Mouse (Mus musculus) kidney, embryonic 16.5 days (tissue): Measurements from ENCODE around the gene Stx1b. TPM values are rescaled to one million over a fixed set of nuclear protein-coding genes. Genes with fewer than 3 reads are reported as not detected.

Experiments
- ATAC-seq: fragments of 200-750 bp; cut with Nextera tagmentation; 2 replicates; pipeline ENCODE4 v1.8.0; 2017; ENCODE audit warnings: moderate TSS enrichment; ENCODE audit not compliant: low FRiP score, low TSS enrichment
- H3K27ac ChIP-seq: fragments of 300-500 bp; sonication (generic); 2 replicates; pipeline ENCODE4 v1.5.1; 2014; ENCODE audit warnings: low read length
- H3K27me3 ChIP-seq: fragments of 300-500 bp; sonication (generic); 2 replicates; pipeline ENCODE4 v1.6.1; 2014; ENCODE audit warnings: low read length, control low read depth, mixed read lengths; ENCODE audit not compliant: insufficient read depth
- H3K36me3 ChIP-seq: fragments of 300-500 bp; sonication (generic); 2 replicates; pipeline ENCODE4 v1.6.1; 2014; ENCODE audit warnings: low read length, control low read depth, mixed read lengths; ENCODE audit not compliant: insufficient read depth
- H3K4me1 ChIP-seq: fragments of 300-500 bp; sonication (generic); 2 replicates; pipeline ENCODE4 v1.6.1; 2014; ENCODE audit warnings: low read length, control low read depth, mixed read lengths; ENCODE audit not compliant: insufficient read depth
- H3K4me2 ChIP-seq: fragments of 300-500 bp; sonication (generic); replicated peaks from 2 replicates; pipeline ENCODE4 v1.6.1; 2014; ENCODE audit warnings: low read depth, low read length
- H3K4me3 ChIP-seq: fragments of 300-500 bp; sonication (generic); 2 replicates; pipeline ENCODE4 v1.5.1; 2014; ENCODE audit warnings: mild to moderate bottlenecking, low read length
- H3K9ac ChIP-seq: fragments of 300-500 bp; sonication (generic); replicated peaks from 2 replicates; pipeline ENCODE4 v1.6.1; 2014; ENCODE audit warnings: low read length
- H3K9me3 ChIP-seq: fragments of 300-500 bp; sonication (generic); 2 replicates; pipeline ENCODE4 v1.6.1; 2016; ENCODE audit warnings: low read length, control low read depth
- WGBS: fragments of 180-500 bp; shearing (Covaris S2); extraction: QIAGEN DNeasy Blood & Tissue Kit; methylation state at CpG from one replicate; pipeline ENCODE4 v1.1.7; 2014; 5-methylcytosine and 5-hydroxymethylcytosine counted together
- polyA plus RNA-seq: library from polyadenylated mRNA; unstranded; fragments of >200 nt; fragmentation: Nextera tagmentation; extraction: Ambion mirVana; gene quantifications from 2 replicates; pipeline ENCODE4 v1.2.1, GENCODE M21; 2015

The Stx1b gene
- polyA plus RNA-seq, 1 experiment from 2014 or later = 3.6 TPM

- H3K9me3 ChIP-seq = no peaks in the 10 kb centered on the region
- 0 out of 2 replicates have a peak overlapping the region, but pooled peaks have one; percentile 7 for H3K9ac ChIP-seq
- H3K27ac ChIP-seq = no peak overlapping the region
- 72% methylated on average over 3 of the region's 3 CpGs for WGBS
- ATAC-seq = no peak
- H3K4me1 ChIP-seq = 0 out of 2 replicates have a peak, but pooled peaks cover 4% of the 10 kb centered on the region
- peaks cover 54% of the 10 kb centered on the region for H3K36me3 ChIP-seq
- H3K4me2 ChIP-seq = no peak overlapping the region
- H3K4me3 ChIP-seq = no peak overlapping the region
- H3K27me3 ChIP-seq = no peaks in the 10 kb centered on the region
Measured at GRCm38 (mm10) chr7:127760478-127760877, 63.9 kb downstream of the Stx1b start.

DNA sequence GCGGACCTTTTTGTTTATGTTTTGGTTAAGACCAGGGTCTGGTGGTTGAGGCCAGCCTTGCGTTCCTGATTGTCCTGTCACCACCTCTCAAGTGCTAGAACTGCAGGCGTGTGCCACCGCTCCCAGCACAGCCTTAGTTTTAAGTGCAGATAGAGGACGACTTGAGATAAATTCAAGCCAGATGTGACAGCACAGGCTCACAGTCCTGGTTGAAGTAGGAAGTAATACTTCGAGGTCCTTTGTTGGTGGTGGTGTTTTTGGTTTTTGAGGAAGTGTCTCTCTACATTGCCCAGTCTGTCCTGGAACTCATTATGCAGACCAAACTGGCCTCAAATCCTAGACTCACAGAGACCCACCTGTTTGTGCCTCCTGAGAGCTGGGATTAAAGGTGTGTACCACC, 64.6 kb downstream of the Stx1b start:
- Histone ChIP-seq H3K4me1 (0 out of 2 replicates have a peak, but pooled peaks cover 4% of the 10 kb centered on the region), H3K9me3 (no peaks in the 10 kb centered on the region), H3K27ac (0 out of 2 replicates have a peak overlapping the region, but pooled peaks have one; percentile 9), H3K9ac (no peak overlapping the region), H3K4me2 (no peak overlapping the region), H3K27me3 (no peaks in the 10 kb centered on the region), H3K4me3 (no peak overlapping the region), H3K36me3 (peaks cover 53% of the 10 kb centered on the region)
- no peak for ATAC-seq
- WGBS = 61% methylated on average over 6 of the region's 6 CpGs

Other genes starting within 250 kb of the Stx1b start
- gene Ccdc189, start 236.0 kb downstream of the Stx1b start, polyA plus RNA-seq = 16.7 and 17.6 TPM in 2 replicates
- 50.6 and 51.4 TPM in 2 replicates for gene Rnf40, start 235.8 kb downstream of the Stx1b start, polyA plus RNA-seq
- 19.8 and 22.1 TPM in 2 replicates for gene Zfp629, start 208.8 kb downstream of the Stx1b start, polyA plus RNA-seq
- 50.5 and 54.5 TPM in 2 replicates for gene Bcl7c, start 115.6 kb downstream of the Stx1b start, polyA plus RNA-seq
- gene Ctf1, start 111.8 kb downstream of the Stx1b start, polyA plus RNA-seq = 14.0 and 14.7 TPM in 2 replicates
- 0.15 and 0.32 TPM in 2 replicates for gene Ctf2, start 92.4 kb downstream of the Stx1b start, polyA plus RNA-seq
- 5.4 TPM in 2 replicates for gene Fbxl19, start 80.0 kb downstream of the Stx1b start, polyA plus RNA-seq
- gene Orai3, start 54.7 kb downstream of the Stx1b start, polyA plus RNA-seq = 31.2 and 34.8 TPM in 2 replicates
- gene Setd1a, start 47.9 kb downstream of the Stx1b start, polyA plus RNA-seq = 18.9 and 19.4 TPM in 2 replicates
- not detected in 2 replicates for gene Gm49388, start 38.9 kb downstream of the Stx1b start, polyA plus RNA-seq
- gene Hsd3b7, start 23.9 kb downstream of the Stx1b start, polyA plus RNA-seq = 28.2 and 33.2 TPM in 2 replicates
- 44.6 and 48.0 TPM in 2 replicates for gene Stx4a, start 255 bp downstream of the Stx1b start, polyA plus RNA-seq
- 13.0 and 15.7 TPM in 2 replicates for gene Zfp646, start 51.7 kb upstream of the Stx1b start, polyA plus RNA-seq
- gene Zfp668, start 52.3 kb upstream of the Stx1b start, polyA plus RNA-seq = 21.0 and 25.6 TPM in 2 replicates
- 5.9 and 6.5 TPM in 2 replicates for gene Prss53, start 66.4 kb upstream of the Stx1b start, polyA plus RNA-seq
- not detected in 2 replicates for gene Gm21974, start 70.9 kb upstream of the Stx1b start, polyA plus RNA-seq
- 163 and 168 TPM in 2 replicates for gene Vkorc1, start 71.1 kb upstream of the Stx1b start, polyA plus RNA-seq
- 155 and 156 TPM in 2 replicates for gene Bckdk, start 79.5 kb upstream of the Stx1b start, polyA plus RNA-seq
- 42.7 and 44.4 TPM in 2 replicates for gene Kat8, start 88.0 kb upstream of the Stx1b start, polyA plus RNA-seq
- gene Prss8, start 105.6 kb upstream of the Stx1b start, polyA plus RNA-seq = 93.2 and 98.7 TPM in 2 replicates
- 15.2 TPM in 2 replicates for gene Prss36, start 122.2 kb upstream of the Stx1b start, polyA plus RNA-seq
- 359 and 373 TPM in 2 replicates for gene Fus, start 142.9 kb upstream of the Stx1b start, polyA plus RNA-seq
- gene Pycard, start 169.3 kb upstream of the Stx1b start, polyA plus RNA-seq = 60.1 and 61.8 TPM in 2 replicates
- 0.16 and 0.23 TPM in 2 replicates for gene Trim72, start 179.4 kb upstream of the Stx1b start, polyA plus RNA-seq
- 0.80 and 1.0 TPM in 2 replicates for gene Itgam, start 238.1 kb upstream of the Stx1b start, polyA plus RNA-seq
- not detected in 2 replicates for gene Gm49368, start 238.1 kb upstream of the Stx1b start, polyA plus RNA-seq